Mouse (Mus musculus): ENCODE results near the gene Rdh7. TPM values are rescaled to one million over a fixed set of nuclear protein-coding genes. Genes with fewer than 3 reads are reported as not detected.
A peak's percentile ranks its signal among the peaks of the same experiment; 100 is the strongest.
"Not testable (repeated sequence)": the region's sequence is repeated elsewhere in the genome, so short reads cannot be mapped to it uniquely, and the experiment has no call there.

The Rdh7 gene
- total and polyA plus RNA-seq, 2 experiments from 2014 or later, result not detected

DNA sequence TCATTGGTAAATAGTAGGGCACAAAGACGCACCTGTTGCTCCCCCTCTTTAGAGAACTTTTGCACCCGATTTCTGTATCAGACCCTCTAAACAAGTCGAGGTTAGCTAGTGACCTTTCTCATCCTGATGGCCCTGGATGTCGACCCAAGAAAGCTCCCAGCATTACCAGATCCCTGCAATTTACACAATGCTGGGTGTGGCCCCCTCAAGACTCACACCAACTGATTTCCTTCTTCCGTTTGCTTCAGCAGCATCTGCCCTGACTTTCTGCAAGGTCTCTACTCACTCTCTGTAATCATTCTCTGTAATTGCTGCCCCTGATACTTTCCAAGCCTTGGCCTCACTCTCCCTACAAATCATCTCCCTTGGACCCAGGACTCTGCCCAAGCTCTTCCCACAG lies 8.1 kb upstream of the Rdh7 start:
- Histone ChIP-seq H3K4me2 (ENCODE audit: low read depth, low read length) (no peak overlapping the region), H3K27me3 (ENCODE audit: insufficient read depth, low read length) (no peaks in the 10 kb centered on the region), H3K4me3 (ENCODE audit: low read length) (no peak overlapping the region), H3K9me3 (ENCODE audit: low read length) (no peaks in the 10 kb centered on the region), H3K9ac (replicated peaks; ENCODE audit: low read length) (no peak overlapping the region), H3K4me1 (ENCODE audit: insufficient read depth, low read length) (no peaks in the 10 kb centered on the region), H3K27ac (no peak overlapping the region), H3K36me3 (ENCODE audit: insufficient read depth, low read length) (no peaks in the 10 kb centered on the region)
- ATAC-seq (no peak), DNase-seq (ENCODE audit: low spot score) (no peak)
- 75% methylated on average over 5 of the region's 5 CpGs for WGBS
- TF ChIP-seq CTCF (IDR thresholded peaks at IDR 0.05; ENCODE audit: low read depth), result no peak

DNA sequence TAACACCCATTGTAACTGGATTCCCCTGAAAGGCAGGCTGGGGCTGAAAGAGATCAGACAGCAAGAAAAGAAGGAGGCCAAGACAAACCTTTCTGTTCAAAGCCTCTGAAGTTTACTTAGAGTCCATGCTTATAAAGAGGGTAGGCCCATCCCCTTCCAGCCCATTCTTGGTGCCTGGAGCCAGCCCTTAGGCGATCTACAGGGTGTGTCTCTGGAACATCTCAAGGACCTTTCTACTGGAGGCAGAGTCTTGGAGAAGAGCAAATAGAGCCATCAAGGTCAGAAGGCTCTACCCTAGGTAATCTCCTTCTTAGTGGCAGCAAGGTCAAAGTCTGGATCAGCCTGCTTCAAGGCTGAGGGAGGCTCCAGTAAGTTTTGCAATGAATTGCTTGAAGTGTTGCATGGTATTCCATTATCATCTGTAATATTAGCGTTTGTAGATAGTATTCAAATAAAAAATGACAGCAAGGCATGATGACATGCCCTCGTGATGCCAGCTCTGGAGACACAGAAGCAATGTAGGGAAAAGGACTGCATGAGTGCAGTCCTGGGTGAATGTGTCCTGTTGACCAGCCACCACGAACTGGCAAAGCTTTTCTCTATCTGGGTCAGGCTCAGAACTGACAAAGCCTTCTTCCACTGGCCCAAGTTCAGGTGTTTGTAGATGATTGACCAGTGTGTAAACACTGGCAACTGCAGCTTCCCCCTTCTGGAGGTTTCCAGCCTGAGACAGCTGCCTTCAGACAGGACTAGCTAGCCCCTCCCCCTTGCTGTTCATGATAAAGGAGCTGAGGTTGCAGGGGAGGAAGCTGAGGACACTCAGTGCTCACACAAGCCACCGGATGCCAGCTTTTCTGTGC lies 4.8 kb upstream of the Rdh7 start:
- H3K4me1 ChIP-seq (ENCODE audit: insufficient read depth, low read length); H3K9me3 ChIP-seq (ENCODE audit: low read length); H3K27me3 ChIP-seq (ENCODE audit: insufficient read depth, low read length); ATAC-seq; H3K36me3 ChIP-seq (ENCODE audit: insufficient read depth, low read length); H3K9ac ChIP-seq (replicated peaks; ENCODE audit: low read length); H3K4me2 ChIP-seq (ENCODE audit: low read depth, low read length); DNase-seq (ENCODE audit: low spot score); H3K4me3 ChIP-seq (ENCODE audit: low read length); H3K27ac ChIP-seq: not testable (repeated sequence)
- whole genome bisulfite sequencing, result 70% methylated on average over 5 of the region's 5 CpGs

DNA sequence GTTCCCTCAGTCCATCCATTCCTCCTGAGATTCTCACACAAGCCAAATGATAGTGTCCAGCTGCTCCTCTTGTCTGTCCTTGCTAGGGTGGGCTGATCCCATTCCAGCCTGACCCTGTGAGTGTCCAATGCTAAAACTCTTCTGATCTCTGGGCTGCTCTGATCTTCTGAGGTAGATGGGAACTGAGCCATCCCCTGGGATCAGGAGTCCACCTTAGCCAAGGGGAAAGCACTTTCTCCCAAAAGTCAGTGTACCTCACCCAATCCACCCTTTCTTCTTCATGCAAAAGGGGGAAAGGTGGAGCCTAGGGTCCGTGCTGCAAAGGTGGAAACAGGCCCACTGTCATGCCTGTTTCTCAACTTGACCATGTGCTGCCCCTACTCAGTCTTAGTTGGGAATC lies 2.9 kb upstream of the Rdh7 start:
- no peaks in the 10 kb centered on the region for H3K4me1 ChIP-seq (ENCODE audit: insufficient read depth, low read length)
- no peaks in the 10 kb centered on the region for H3K27me3 ChIP-seq (ENCODE audit: insufficient read depth, low read length)
- no peaks in the 10 kb centered on the region for H3K36me3 ChIP-seq (ENCODE audit: insufficient read depth, low read length)
- no peak for DNase-seq (ENCODE audit: low spot score)
- H3K4me3 ChIP-seq (ENCODE audit: low read length), result no peak overlapping the region
- no peak overlapping the region for H3K9ac ChIP-seq (replicated peaks; ENCODE audit: low read length)
- H3K27ac ChIP-seq, result no peak overlapping the region
- H3K9me3 ChIP-seq (ENCODE audit: low read length), result no peaks in the 10 kb centered on the region
- WGBS, result 63% methylated on average over 1 of the region's 1 CpGs
- H3K4me2 ChIP-seq (ENCODE audit: low read depth, low read length), result no peak overlapping the region
- ATAC-seq, result no peak
- TF ChIP-seq CTCF (IDR thresholded peaks at IDR 0.05; ENCODE audit: low read depth), result no peak

DNA sequence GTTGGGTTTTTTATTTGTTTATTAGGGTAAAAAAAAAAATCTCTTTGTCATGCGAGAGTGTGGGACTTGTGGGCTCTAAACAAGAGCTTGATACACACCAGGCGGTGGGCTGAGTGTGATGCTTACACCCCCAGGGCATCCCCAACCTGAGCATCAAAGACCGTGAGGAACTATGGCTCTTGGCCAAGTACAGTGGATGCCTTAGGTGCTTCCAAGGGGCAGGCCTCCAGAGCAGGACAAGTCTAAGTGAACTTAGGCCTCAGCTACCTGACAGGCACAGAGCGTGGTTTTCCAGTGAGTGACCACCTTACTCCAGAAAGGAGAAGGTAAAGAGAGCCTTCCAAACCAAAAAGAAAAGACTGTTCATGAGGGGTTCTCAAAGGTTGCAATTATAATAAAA lies 1.6 kb downstream of the Rdh7 start:
- no peak overlapping the region for H3K4me2 ChIP-seq (ENCODE audit: low read depth, low read length)
- no peak for DNase-seq (ENCODE audit: low spot score)
- H3K9me3 ChIP-seq (ENCODE audit: low read length), result no peaks in the 10 kb centered on the region
- WGBS, result 83% methylated on average over 4 of the region's 4 CpGs
- no peaks in the 10 kb centered on the region for H3K27me3 ChIP-seq (ENCODE audit: insufficient read depth, low read length)
- H3K36me3 ChIP-seq (ENCODE audit: insufficient read depth, low read length), result no peaks in the 10 kb centered on the region
- no peak for TF ChIP-seq CTCF (IDR thresholded peaks at IDR 0.05; ENCODE audit: low read depth)
- ATAC-seq, result no peak
- H3K9ac ChIP-seq (replicated peaks; ENCODE audit: low read length), result no peak overlapping the region
- no peak overlapping the region for H3K27ac ChIP-seq
- H3K4me3 ChIP-seq (ENCODE audit: low read length), result no peak overlapping the region
- H3K4me1 ChIP-seq (ENCODE audit: insufficient read depth, low read length), result no peaks in the 10 kb centered on the region

DNA sequence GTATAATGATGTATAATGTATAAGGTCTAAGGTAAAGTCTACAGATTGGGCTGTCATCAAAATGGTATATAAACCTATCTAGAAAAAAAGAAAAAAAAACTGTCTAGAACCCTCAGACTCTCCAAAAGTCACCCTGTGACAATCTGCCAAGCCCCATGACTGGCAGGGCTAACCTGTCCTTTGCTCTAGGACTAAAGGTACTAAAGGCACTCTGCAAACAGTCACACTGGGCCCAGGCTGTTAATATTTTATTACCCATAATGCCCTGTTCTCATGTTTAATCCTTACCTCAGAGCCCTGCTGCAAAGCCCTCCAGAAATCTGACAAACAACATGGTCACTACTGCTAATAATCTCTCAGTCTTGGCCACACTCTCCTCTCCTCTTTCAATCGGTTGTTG lies 2.1 kb downstream of the Rdh7 start:
- no peak for TF ChIP-seq CTCF (IDR thresholded peaks at IDR 0.05; ENCODE audit: low read depth)
- H3K4me3 ChIP-seq (ENCODE audit: low read length), result no peak overlapping the region
- no peak overlapping the region for H3K4me2 ChIP-seq (ENCODE audit: low read depth, low read length)
- H3K27ac ChIP-seq, result no peak overlapping the region
- 78% methylated on average over 1 of the region's 1 CpGs for WGBS
- no peaks in the 10 kb centered on the region for H3K27me3 ChIP-seq (ENCODE audit: insufficient read depth, low read length)
- no peak overlapping the region for H3K9ac ChIP-seq (replicated peaks; ENCODE audit: low read length)
- ATAC-seq, result no peak
- no peaks in the 10 kb centered on the region for H3K4me1 ChIP-seq (ENCODE audit: insufficient read depth, low read length)
- H3K9me3 ChIP-seq (ENCODE audit: low read length), result no peaks in the 10 kb centered on the region
- no peak for DNase-seq (ENCODE audit: low spot score)
- H3K36me3 ChIP-seq (ENCODE audit: insufficient read depth, low read length), result no peaks in the 10 kb centered on the region

DNA sequence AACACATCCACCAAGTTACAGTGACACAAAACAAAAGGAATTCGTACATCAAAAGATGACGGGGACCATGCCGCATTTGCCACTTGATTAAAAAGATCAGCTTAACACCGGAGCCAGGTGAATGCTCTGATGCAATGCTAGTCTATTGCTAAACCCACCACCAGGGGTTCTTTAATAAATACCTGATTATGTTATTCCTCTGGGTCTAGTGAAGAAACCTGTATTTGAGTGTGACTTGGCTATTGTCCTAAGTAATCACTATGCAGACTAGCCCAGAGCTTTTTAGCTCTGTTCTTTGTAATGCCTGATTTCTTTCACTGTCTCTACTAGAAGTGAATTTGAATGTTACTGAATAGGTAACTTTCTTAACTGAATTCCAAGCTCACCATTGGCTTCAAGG lies 7.6 kb downstream of the Rdh7 start:
- no peaks in the 10 kb centered on the region for H3K9me3 ChIP-seq (ENCODE audit: low read length)
- no peak overlapping the region for H3K4me2 ChIP-seq (ENCODE audit: low read depth, low read length)
- WGBS, result 83% methylated on average over 4 of the region's 4 CpGs
- DNase-seq (ENCODE audit: low spot score), result no peak
- no peak overlapping the region for H3K27ac ChIP-seq
- TF ChIP-seq CTCF (IDR thresholded peaks at IDR 0.05; ENCODE audit: low read depth), result 0 out of 2 replicates have a peak, but pooled peaks have one; percentile 2
- H3K4me3 ChIP-seq (ENCODE audit: low read length), result no peak overlapping the region
- H3K9ac ChIP-seq (replicated peaks; ENCODE audit: low read length), result no peak overlapping the region
- H3K27me3 ChIP-seq (ENCODE audit: insufficient read depth, low read length), result no peaks in the 10 kb centered on the region
- no peaks in the 10 kb centered on the region for H3K36me3 ChIP-seq (ENCODE audit: insufficient read depth, low read length)
- H3K4me1 ChIP-seq (ENCODE audit: insufficient read depth, low read length), result no peaks in the 10 kb centered on the region
- ATAC-seq, result no peak

DNA sequence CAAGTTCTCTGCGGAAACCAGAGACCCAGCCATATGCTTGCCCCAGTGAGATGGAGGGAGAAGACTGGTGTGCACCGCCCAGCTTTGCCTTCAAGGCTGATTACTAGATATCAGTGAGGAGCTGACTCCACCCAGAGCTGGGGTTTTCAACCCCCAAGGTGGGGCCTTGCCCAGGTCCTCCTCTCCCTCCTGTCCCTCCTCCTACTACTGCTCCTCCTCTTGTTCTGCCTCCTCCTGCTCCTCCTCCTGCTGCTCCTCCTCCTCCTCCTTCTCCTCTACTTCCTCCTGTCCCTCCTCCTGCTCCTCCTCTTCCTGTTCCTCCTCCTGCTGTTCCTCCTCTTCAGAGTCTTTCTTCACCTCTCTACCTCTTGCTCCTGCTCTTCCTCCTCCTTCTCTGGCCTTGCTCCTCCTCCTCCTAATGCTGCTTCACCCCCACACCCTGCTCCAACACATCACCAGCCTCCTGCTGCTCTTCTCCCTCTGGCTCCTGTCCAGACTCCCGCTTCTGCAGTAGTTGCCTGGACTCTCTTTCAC lies 9.4 kb downstream of the Rdh7 start:
- Histone ChIP-seq H3K4me1 (ENCODE audit: insufficient read depth, low read length) (no peaks in the 10 kb centered on the region), H3K4me2 (ENCODE audit: low read depth, low read length) (no peak overlapping the region), H3K27me3 (ENCODE audit: insufficient read depth, low read length) (no peaks in the 10 kb centered on the region), H3K36me3 (ENCODE audit: insufficient read depth, low read length) (no peaks in the 10 kb centered on the region), H3K9me3 (ENCODE audit: low read length) (no peaks in the 10 kb centered on the region), H3K27ac (no peak overlapping the region), H3K9ac (replicated peaks; ENCODE audit: low read length) (no peak overlapping the region), H3K4me3 (ENCODE audit: low read length) (no peak overlapping the region)
- ATAC-seq, result no peak
- no peak for TF ChIP-seq CTCF (IDR thresholded peaks at IDR 0.05; ENCODE audit: low read depth)
- DNase-seq (ENCODE audit: low spot score), result no peak
- 78% methylated on average over 3 of the region's 3 CpGs for WGBS

Measured in hindbrain, postnatal 0 days (tissue).